Mouse (Mus musculus) heart, postnatal 0 days (tissue): Measurements from ENCODE around the gene Il17re.

Experiments used
- CTCF ChIP-seq: IDR thresholded peaks from 2 replicates; pipeline ENCODE4 v1.5.1; 2016; ENCODE audit warnings: antibody characterized with exemption, control low read depth, low read depth
- EP300 ChIP-seq: IDR thresholded peaks from 2 replicates; pipeline ENCODE4 v1.6.1; 2016; ENCODE audit warnings: antibody characterized with exemption, low read depth

DNA sequence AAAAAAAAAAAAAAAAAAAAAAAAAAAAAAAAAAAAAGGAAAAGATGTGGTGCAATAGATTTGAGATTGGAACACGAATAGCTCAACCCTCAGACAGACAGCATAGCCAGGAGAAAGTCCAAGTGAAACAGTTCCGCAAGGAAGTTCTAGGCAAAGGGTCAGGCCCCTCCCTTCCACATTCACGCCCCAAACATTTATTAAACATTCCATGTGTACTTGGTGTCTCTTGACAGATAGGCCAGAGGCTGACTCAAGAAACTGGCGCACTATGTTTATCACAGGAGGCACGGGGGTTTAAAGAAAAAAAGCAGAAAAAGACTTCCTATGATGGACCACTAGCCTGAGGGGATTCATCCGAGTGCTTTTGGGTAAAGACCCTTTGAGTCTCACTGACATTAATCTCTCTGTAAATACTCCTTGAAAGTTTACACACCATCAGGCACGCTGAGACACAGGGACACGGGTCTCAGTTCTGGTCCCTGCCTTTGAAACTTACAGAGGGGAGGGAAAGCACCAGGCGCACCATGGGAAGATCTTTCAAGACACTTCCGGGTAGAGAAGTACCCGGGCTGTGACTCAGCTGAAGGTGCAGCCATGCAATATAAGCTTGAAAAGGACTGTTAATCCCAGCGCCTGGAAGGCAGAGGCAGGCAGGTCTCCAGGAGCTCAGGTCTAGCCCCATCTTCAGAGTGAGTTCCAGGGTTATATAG, 19.4 kb upstream of the Il17re start:
- no peak for TF ChIP-seq CTCF
- TF ChIP-seq EP300 = no peak
